Mouse (Mus musculus) thymus, adult 18-20 months (tissue): Measurements from ENCODE around the gene Crebbp.

Experiments used
- DNase-seq, 2 experiments: peaks; one replicate each; pipeline ENCODE4 v3.0.0; 2022; ENCODE audit warnings: mixed read lengths in 2 of 2

The Crebbp gene

DNA sequence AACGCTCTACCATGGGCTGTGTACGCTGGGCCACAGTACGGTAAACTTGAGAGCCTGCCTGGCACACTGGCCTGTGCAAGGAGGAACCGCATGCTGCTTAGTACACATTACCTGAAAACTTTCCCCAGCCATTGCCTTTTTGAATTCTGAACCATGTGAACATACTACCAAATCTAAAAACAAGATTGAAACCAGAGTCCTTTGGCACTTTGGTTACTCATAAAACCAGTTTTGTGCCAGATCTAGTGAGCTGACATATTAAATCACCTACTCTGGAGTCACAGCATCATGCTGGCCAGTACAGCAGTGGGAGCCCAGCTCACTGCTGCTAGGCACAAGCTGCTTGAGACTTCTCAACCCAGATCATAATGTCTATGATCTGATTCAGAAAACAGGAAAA, 172.2 kb downstream of the Crebbp start:
- no peak for DNase-seq

GRCm38 (mm10) chr16:4040206-4040605, 173.6 kb downstream of the Crebbp start:
- no peak for DNase-seq

DNA sequence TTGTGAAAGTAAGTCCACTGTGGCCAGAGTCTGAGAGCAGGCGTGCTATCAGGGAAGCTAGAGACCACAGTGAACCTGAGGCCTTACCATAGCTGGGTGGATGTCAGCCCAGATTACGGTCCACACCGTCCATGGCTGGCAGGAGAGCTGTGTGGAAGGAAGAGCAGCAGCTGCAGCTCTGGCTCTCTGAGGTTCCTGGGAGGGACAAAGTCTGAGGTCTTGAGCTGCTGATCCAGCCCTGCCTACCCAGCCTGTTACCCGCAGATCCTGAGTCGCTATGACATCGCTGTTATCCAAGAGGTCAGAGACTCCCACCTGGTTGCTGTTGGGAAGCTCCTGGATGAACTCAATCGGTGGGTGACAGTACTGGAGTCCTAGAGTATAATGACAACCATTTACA, 176.1 kb downstream of the Crebbp start:
- DNase-seq, result no peak

DNA sequence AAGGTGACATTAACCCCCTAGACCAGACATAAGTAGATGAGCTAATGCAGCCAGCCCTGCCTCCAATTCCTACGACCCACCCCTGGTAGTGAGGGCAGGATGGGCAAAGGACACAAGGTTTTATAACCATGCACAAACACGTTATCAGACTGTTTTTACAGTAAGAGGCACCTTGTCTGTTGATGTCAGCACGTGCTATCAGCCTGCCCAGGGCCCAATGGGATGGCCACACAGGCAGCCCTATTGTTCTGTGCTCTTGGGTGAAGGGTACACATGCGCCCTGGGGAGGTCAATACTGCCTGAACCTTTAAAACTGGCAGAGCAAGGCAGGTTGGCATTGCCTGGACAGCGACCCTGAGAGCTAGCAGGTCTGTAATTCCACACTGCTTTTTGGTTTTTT, 177.0 kb downstream of the Crebbp start, which contains the start of gene Dnase1:
TSS of gene Dnase1 (plus strand) at position 136 of the 400 bp plus-strand sequence.
- DNase-seq, result no peak

- no peak for DNase-seq
Measured at GRCm38 (mm10) chr16:4035575-4035974, 178.2 kb downstream of the Crebbp start.

DNA sequence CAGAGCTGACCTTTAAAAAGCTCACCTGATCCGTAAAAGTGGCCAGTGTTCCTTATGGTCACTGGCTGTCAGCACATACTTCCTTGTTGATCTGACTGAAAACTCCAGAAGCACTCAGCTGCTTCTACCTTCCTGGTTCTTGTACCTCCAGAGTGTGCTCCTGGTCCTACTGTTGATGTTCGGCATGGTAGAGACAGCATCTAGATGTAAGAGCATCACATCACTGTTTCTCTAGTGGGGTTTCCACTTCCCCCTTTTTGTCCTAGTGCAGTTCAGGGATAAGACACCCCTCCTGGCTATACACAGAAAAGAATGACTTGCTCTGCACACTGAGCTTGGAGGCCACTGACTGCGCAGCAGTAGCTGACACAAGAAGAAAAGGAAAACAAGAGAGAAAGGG, 179.3 kb downstream of the Crebbp start:
- no peak for DNase-seq

DNA sequence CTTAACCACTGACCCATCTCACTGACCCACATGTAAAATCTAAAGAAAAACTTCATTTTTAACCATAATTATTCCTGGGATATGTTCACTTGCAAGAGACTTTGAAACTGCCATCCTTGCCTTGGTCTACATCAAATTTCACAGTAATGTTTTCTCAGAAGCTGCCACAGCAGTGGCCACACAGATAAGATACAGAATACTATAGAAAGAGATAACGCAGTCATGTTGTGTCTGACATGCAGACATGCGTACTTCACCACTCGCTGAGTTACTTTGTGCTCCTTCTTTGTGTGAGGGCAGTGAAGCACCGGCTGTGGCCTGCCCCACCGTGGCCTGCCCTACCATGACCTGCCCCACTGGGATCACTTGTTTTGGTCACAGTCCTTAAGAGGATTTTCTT, 179.8 kb downstream of the Crebbp start:
- DNase-seq, result no peak

DNA sequence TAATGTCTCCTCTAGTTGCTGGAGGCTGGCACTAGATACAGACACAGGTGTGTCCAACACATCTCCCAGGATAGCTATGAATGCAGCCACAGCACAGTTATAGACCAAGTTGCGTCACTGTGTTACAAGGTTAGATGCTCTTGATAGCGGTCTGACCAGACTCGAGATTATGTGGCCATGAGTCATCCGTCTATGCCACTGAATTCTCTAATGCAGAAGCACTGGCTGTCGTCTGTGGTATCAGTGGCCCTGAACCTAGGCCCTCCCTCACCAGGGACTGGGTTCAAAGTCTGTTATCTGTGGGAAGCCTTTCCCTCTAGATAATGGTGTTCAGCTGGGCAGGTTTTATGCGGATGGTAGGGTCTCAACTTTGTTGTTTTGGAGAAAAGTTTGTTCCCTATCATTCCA, 181.5 kb downstream of the Crebbp start:
- no peak for DNase-seq

DNA sequence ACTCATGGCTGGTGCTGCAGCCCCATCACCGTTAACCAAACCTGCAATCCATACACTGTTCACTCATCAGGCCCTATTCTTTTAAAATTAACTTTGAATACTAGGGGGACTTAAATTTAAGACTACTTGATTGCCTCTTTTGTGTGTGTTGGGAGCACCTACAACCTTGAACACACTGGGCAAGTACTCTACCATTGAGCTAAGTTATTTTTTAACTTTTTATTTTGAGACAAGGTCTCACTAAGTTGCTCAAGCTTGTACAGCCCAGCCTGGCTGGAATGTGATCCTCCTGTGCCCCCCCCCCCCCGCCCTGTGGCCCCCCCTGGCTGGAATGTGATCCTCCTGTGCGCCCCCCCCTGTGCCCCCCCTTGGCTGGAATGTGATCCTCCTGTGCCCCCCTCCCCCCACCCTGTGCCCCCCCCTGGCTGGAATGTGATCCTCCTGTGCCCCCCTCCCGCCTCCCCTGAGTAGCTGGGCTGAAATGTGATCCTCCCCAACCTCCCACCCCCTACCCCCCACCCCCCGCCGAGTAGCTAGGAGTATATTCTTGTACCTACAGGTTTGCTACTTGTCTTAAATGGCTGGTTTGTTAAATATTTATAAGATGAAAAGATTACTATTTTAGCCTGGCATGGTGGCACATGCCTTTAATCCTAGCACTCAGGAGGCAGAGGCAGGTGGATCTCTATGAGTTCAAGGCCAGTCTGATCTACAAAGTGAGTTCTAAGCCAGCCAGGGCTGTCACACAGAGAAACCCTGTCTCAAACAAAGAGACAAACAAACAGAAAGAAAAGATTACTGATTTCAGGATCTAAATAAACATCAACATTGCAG, 182.1 kb downstream of the Crebbp start:
- no peak for DNase-seq
